Mouse (Mus musculus): ENCODE measurements around the gene Cpne7.
"Not testable (repeated sequence)": the region's sequence is repeated elsewhere in the genome, so short reads cannot be mapped to it uniquely, and the experiment has no call there.

Gene Cpne7

DNA sequence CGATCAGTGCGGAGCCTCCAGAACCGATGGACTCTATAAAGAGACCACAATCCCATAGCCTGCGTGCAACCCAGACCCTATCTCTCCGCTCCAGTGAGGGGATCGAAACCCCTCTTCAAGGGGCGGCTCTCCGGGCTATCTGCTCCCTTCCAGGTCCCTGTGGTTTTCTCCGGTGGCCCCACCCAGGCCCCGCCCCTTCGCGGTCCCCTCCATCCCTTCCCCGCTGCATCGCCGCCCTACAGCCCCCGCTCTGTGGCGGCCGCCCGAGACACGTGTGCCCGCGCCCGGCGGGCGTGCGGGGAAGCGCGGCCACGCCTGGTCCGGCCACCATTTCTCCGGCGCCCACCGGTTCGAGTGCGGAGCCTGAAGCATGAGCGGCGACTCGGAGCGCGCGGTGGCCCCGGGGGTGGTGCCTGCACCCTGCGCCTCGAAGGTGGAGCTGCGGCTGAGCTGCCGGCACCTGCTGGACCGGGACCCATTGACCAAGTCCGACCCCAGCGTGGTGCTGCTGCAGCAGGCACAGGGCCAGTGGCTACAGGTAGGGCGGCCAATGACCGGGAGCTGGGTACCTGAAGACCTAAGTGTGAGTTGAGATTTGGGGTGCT is at the start of gene Cpne7:
Gene Cpne7 (plus strand): TSS at position 248 of the 605 bp plus-strand sequence.
- DNase-seq (ENCODE audit: low spot score) = no peak

DNA sequence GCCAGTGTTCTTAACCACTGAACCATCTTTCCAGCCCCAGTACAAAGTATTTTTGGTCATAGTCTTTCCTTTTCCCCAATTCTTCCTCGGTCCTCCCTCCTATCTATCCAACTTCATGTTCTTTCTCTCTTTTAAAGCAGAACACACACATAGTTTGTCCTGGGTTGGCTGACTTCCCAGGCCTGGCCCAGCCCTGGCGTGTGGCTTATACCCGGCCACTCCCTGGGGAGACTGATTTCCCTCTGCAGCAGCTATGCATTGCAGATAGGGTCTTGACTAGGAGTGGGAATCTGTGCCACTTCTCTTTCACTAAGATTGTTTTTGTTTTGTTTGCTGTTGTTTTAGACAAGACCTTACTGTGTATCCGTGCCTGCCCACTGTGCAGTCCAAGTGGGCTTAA is 46.0 kb upstream of the Cpne7 start:
- no peak for DNase-seq (ENCODE audit: low spot score)

DNA sequence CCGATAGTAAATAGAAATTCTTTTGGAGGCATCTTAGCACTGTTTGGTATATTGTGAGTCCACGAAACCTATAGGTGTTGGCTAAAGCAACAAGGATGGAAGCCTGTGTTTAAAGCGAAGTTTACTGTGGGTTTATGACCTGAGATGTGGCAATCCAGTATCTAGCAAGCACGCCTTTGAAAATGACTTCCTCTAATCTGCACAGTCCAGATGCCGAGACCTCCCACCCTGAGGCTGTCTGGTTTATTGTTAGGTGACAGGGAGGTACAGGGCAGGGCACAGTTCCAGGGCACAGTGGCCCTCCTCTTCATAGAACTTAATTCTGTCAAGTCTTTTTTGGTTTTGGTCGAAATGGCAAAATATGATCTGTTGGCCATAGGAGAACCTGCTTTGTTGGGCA is 40.0 kb upstream of the Cpne7 start:
- DNase-seq (ENCODE audit: low spot score) = no peak

DNA sequence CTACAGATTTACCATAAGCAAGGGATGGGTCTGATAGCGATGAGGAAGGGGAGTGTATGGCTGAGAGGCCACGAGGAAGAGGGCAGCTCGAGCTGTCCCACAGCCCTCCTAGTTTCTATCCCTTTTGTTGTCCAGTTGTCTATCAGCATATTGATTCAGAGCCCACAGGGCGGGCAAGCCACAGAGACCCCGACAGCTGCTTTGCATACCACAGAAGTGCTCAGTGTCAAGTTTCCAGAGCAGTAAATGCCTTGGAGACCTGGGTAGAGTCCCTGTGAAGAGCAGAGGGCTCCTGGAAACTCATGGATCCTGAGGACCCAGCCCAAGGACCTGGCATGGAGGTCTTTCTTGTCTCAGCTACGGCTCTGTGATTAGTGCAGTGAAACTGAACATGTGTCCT is 34.2 kb upstream of the Cpne7 start:
- DNase-seq (ENCODE audit: low spot score) = no peak

DNA sequence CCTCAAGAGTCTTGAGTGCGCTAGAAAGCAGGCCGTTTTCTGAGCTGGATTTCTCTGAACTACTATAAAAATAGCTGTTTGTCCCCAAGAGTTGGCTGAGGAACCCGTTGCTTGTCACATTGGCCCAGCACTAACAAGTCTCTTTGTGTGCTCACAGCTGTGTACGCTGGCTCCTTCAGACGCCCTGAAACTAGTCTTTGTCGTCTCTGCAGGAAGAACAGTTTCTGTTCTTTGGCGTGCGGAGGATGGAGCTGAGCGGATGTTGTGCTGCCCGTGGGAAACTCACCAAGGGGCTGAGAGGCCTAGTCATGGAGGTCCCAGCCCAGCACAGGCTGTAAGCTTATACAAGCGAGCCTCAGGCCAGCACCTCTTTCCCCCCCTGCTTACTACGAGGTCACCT is 33.6 kb upstream of the Cpne7 start:
- no peak for DNase-seq (ENCODE audit: low spot score)

DNA sequence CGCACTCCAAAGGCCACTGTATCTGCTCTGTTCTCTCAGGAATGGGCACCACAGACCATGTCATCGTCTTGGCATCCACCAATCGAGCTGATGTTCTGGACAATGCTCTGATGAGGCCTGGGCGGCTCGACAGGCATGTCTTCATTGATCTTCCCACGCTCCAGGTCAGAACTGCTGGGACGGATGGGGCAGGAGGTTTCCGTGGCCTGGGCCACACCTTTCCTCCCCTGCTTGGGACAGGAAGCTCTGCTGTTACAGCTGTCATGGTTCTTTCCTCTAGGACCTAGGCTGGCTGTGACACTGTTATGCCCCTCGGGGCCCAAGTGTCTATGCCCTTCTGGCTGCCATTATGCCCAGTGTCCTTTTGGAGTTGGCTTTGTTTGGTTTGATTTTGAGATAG is 29.9 kb upstream of the Cpne7 start:
- DNase-seq (ENCODE audit: low spot score) = no peak

DNA sequence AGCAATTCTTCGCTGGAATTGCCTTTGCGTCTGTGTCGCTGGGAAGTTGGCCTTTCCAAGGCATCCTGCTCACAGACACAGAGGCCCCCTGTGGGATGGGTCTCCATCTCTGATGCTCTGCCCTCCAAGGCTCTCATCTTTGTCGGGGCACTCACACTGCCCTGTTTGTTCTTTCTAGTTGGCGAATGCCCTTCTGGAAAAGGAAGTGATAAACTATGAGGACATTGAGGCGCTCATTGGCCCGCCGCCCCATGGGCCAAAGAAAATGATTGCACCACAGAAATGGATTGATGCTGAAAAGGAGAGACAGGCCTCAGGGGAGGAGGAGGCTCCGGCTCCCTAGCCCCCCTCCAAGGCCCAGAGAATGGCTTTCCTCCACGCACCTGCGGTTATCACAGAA is 20.0 kb upstream of the Cpne7 start:
- no peak for DNase-seq (ENCODE audit: low spot score)

DNA sequence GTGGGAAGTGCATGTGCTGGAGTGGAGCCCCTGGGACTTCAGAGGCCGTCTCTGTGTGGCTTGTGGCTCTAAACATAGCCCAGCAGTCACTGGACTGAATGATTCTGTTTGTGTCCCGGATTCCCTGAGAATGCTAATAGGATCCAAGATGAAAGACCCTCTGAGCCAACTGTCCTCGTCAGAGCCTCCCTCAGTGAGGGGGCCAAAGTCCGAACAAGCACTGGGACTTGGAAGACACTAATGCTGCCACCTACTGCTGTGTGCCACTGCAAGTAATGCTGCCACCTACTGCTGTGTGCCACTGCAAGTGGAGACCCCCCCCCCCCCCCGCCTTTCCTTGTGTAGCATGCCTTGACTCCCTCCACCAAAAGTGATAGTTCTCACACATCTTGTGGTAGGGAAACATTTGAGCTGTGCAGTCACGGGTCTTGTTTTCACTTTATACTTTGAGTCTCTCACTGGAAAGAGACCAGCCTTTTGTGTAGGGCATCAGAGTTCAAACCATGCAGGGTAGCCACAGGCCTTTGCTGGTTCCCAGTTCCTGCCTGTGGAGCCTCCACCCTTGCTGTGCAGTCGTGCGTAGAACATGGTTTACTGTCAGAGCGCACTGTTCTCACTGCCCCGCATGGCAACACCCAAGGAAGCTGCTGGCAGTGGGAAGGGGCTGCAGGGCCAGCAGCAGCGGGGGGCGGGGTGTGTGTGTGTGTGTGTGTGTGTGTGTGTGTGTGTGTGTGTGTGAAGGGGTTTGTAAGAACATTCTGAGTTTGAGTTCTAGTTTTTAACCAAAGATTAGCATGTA is 19.2 kb upstream of the Cpne7 start:
- DNase-seq (ENCODE audit: low spot score) = peak; percentile 18

DNA sequence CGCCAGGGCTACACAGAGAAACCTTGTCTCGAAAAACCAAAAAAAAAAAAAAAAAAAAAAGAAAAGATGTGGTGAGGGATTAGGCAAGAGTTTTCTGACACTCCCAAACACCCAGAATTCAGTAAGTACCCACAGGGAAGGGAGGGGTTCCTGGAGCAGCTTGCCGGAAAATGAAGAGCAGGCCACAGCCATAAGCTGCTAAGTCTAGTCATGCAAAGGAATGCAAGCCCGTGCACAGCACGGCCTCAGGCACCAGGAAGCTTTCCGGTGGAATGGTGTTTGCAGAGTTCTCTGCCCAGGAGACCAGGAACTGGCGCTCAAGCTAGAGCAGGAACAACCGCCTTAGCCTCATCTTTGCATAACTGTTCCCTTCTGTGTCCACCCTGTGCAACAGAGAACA is 16.9 kb upstream of the Cpne7 start:
- no peak for DNase-seq (ENCODE audit: low spot score)

DNA sequence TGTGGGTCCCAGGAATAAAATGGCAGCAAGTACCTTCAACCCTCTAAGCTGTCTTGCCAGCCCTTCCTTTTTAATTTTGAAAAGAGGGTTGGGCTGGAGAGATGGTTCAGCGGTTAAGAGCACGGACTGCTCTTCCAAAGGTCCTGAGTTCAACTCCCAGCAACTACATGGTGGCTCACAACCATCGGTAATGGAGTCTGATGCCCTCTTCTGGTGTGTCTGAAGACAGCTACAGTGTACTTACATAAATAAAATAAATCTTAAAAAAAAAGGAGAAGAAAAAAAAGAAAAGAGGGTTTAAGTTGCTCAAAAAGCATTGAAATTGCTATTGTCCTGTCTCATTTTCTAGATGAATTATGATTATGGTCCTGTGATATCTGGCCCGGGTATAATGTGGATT is 15.9 kb upstream of the Cpne7 start:
- DNase-seq (ENCODE audit: low spot score) = no peak

DNA sequence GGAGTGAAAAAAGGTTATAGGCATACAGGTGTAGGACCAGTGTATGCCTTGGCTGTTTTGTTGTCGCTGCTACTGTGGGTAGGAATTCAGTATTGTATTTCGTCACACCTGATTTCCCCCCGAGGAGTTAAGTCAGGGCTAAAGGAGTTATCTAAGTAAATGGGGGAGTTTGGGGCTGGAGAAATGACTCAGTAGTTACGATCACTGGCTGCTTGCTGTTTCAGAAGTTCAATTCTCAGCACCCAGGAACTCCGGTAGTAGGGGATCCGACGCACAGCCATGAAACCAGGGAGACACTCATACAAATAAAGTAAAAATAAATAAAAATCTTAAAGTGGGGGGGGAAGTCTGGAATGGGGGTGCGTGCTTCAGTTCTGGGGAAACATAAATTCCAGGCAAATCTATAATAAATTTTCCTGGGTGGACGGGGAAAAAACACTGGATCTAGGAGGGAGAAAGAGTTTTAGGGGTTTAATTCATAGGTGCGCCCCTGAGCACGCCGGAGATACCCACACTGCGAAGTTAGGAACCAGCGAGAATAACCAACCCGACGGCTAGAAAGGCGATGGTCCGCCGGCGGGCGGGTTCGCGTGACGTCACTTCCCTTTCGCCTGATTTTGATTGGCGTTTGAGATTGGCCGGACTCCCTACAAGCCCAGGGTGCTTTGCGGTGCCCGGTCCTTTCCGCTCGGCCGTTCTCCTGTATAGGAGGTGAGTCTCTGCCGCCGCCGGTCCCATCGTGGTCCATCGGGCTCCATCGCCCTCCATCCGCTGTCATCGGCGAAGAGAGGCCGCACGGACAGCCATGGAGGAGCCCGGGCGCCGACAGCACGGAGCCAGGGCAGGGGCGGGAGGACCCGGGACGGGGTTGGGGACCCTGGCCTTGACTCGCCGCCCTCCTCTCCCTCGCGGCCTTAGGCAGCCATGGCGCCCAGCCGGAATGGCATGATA is 15.2 kb upstream of the Cpne7 start, which contains the start of gene Rpl13:
Gene Rpl13 (plus strand): TSS at position 616 of the 951 bp plus-strand sequence.
- peak; percentile 98 for DNase-seq (ENCODE audit: low spot score)

DNA sequence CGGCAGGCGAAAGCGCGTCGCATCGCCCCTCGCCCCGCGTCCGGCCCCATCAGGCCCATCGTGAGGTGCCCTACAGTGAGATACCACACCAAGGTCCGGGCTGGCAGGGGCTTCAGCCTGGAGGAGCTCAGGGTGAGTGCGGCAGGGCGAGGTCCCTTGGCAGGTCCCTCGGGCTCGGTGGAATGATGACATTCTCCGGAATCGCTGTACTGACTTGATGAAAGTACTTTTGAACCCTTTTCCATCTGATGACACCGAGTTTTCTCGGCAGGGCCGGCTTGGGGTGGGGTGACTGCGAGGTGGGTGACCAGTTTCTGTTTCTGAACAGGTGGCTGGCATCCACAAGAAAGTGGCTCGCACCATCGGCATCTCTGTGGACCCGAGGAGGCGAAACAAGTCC is 14.3 kb upstream of the Cpne7 start:
- not testable (repeated sequence) for DNase-seq (ENCODE audit: low spot score)

DNA sequence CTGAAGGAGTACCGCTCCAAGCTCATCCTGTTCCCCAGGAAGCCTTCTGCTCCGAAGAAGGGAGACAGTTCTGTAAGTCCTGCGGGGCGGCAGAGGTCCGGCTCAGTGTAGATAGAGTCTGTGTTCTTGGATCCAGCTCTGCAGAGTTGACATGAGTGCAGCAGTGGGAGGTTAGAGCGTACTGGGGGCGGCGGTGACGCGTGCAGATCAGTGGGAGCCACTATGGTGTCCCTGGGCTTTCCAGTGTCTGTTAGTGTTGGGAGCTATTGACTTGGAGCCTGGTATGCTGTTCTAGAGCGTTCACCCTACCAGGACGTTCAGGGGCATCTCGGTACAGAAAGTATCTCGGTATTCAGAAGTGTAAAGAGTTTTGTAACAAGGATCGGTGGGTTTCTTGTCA is 13.9 kb upstream of the Cpne7 start:
- DNase-seq (ENCODE audit: low spot score) = no peak

DNA sequence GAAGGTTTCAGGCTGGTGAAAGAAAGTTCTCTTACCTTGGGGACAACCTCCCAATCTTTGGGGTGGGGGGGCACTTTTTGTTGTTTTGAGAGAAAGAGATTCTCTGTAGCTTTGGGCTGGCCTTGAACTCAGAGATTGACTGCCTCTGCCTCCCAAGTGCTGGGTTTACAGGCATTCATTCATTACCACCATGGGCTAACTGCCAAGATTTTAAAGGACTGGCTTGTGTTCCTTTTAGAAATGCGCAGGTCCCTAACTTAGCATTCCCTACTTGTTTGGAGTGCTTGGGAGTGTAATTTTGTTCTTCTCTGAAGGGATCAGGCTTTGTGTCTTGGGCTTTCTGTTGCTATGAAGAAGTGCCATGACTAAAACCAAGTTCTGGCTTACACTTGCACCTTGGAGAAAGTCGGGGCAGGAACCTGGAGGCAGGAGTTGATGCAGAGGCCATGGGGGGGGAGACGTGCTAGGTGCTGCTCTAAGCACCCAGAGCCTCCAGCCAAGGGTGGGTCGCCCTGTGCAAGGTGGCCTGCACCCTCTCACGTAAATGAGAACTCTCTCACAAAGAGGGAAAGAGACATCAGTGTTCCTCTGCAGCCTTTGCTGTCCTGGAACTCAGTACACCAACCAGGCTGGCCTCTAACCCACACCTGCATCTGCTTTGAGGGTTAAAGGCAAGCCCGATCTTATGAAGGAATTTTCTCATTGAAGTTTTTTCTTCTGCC is 13.0 kb upstream of the Cpne7 start:
- DNase-seq (ENCODE audit: low spot score) = no peak

DNA sequence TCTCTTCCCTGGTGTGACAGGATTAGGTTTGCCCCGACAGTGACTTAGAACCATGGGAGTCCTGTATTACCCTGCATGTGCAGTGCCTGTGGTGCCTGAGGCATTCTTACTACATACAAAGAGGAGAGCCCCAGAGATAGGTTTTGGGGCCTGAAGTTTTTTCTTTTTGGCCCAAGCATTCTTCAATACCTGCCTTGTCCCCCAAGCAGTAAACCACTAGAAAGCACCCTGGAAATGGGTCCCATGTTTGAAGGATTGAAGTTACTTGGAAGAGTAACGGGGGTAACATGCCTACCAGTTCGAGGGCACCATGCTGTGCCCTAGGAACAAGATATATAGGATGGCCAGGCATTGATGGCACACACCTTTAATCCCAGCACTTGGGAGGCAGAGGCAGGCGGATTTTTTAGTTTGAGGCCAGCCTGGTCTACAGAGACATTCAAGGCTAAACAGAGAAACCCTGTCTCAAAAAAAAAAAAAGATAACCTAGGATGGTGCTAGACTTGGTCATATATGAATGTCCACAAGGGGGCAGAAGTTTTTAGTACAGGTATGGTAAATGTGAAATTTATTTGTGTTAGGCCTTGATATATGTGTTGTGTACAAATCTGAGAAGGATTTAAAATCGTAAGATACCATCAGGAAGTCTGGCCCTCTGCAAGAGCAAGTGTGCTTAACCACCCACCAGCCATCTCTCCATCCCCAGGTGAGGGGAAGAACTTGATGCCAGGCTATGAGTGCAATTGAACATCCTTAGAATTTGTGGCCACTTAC is 11.4 kb upstream of the Cpne7 start:
- DNase-seq (ENCODE audit: low spot score) = peak; percentile 29

DNA sequence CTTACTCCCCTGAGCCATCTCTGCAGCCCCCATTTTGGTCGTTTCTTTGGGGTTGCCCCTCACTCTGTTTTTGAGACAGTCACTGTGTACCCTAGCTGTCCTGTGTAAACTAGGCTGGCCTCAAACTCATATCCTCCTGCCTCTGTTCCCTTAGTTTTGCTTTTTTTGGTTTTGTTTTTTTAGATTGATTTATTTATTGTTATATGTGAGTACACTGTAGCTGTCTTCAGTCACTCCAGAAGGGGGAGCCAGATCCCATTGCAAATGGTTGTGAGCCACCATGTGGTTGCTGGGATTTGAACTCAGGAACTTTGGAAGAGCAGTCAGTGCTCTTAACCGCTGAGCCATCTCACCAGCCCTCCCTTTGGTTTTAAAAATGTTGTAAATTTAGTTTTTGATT is 10.6 kb upstream of the Cpne7 start:
- no peak for DNase-seq (ENCODE audit: low spot score)

DNA sequence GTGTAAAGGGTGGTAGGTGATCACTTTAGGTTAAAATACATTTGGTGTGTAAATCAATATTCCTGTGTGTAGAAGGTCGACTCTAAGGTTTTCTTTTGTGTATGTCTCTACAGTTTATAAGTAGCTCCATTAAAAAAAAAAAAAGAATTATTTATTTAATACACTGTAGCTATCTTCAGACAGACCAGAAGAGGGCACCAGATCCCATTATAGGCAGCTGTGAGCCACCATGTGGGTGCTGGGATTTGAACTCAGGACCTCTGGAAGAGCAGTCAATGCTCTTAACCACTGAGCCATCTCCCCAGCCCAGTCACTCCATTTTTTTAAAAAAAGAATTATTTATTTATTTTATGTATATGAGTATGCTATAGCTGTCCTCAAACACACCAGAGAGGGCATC is 9.2 kb upstream of the Cpne7 start:
- no peak for DNase-seq (ENCODE audit: low spot score)

DNA sequence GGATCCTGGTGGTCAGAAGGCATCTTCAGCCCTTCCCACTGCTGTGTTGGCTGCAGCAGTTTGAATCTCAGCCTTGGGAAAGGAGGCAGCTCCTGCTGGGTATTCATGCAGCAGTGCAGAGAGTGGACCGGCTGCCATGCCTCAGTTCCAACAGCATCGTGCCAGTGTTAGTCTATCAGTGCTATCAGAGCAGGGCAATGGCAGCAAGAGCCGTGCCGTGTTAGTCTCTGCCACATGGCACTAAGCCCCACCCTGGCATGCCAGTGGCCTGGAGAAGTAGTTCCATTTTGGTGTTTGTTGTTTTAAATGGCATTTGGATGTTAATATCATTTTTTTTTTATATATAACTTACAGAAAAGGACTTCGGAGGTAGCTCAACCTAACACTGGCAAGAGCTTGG is 8.2 kb upstream of the Cpne7 start:
- DNase-seq (ENCODE audit: low spot score) = no peak

DNA sequence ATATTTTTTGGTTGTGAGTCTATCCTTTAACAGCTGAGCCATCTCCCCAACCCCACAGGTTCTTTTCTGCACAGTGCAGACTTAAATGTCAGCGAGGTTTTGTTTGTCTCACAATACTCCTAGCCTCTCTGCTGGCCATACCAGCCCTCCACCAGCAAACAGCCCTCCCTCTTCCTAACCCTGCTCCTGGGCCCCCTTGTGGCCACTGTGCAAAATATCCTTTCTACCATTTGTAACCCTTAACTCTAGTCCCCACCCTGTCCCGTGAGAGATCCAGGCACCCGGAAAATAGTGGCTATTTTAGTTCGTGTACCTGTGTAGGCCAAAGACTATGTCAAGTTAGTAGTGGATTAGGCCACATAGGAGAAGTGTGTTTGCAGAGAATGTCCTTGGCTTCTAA is 6.5 kb upstream of the Cpne7 start:
- DNase-seq (ENCODE audit: low spot score) = peak; percentile 56

DNA sequence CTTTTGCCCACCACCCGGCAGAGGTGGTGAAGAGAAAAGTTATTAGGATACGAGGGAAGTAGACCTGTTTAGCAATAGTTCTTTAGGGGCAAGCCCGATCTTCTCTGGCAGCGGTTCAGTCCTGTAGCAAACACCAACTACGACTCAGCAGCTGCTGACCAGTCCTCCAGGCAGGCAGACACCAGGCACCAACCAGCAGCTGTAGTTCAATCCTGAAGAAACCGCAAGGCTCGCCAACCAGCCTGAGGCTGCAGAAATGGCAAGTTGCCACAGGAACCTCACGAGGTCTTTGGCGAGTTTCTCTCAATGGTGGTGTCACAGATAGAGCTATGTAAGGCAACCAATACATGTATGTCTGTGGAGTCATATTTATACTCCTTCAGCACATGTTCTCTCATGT is 4.3 kb upstream of the Cpne7 start:
- DNase-seq (ENCODE audit: low spot score) = no peak

DNA sequence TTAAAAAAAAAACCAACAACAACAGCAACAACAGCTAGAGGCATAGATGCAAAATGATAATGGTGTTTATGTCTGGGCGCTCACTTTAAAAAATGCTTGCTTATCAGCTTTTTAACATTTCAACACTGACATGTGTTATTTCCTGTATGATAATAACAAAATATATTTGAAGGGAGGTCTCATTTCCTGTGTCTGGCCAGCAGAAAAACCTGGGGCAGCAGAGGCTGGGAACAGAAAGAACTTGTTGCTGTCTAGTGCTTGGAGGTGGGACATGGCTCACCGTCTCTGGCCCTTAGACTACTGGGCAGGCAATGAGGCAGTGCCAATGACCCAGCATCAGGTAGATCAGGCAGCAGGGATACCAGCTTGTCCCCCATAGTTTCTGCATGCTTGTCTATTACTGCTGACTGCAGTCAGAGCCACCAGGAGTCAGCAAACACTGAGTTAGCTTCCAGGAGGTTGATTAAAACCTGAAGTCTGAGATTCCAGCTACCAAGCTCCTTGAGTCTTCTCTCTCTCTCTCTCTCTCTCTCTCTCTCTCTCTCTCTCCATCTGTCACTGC is 3.2 kb upstream of the Cpne7 start:
- no peak for DNase-seq (ENCODE audit: low spot score)
